Mouse (Mus musculus) MEL (cell line): ENCODE measurements around the gene Cenpf.

Experiments
- CHD2 ChIP-seq: IDR thresholded peaks from 2 replicates; pipeline ENCODE4 v1.6.1; 2011; ENCODE audit warnings: low read length, improper control_type of control experiment
- CTCF ChIP-seq, 3 experiments: IDR thresholded peaks in 2 of 3; conservative IDR thresholded peaks in 1 of 3; 2 replicates each; pipeline ENCODE4 v1.5.1; 2011 to 2012; ENCODE audit warnings: low read length in 3 of 3, low read depth in 2 of 3, mild to moderate bottlenecking in 2 of 3, improper control_type of control experiment in 1 of 3, inconsistent platforms in 1 of 3, mixed read lengths in 1 of 3, moderate library complexity in 1 of 3; ENCODE audit not compliant: control insufficient read depth in 1 of 3, insufficient read depth in 1 of 3, poor library complexity in 1 of 3, severe bottlenecking in 1 of 3
- EP300 ChIP-seq, 2 experiments: IDR thresholded peaks; 2 replicates each; pipeline ENCODE4 v1.6.1; 2011; ENCODE audit warnings: improper control_type of control experiment in 2 of 2, low read length in 2 of 2, low read depth in 1 of 2, mild to moderate bottlenecking in 1 of 2
- ETS1 ChIP-seq: IDR thresholded peaks from 2 replicates; pipeline ENCODE4 v1.6.1; 2012; ENCODE audit warnings: low read depth, mild to moderate bottlenecking, inconsistent platforms, low read length, improper control_type of control experiment, moderate library complexity
- JUND ChIP-seq: IDR thresholded peaks from 2 replicates; pipeline ENCODE4 v1.6.1; 2011; ENCODE audit warnings: low read depth, mild to moderate bottlenecking, improper control_type of control experiment, low read length
- KAT2A ChIP-seq: conservative IDR thresholded peaks from 2 replicates; pipeline ENCODE4 v1.6.1; 2012; ENCODE audit warnings: low read depth, low read length, improper control_type of control experiment, inconsistent platforms
- MAFK ChIP-seq: IDR thresholded peaks from 2 replicates; pipeline ENCODE4 v1.6.1; 2011; ENCODE audit warnings: low read depth, mild to moderate bottlenecking, low read length, improper control_type of control experiment, borderline replicate concordance
- MAX ChIP-seq: IDR thresholded peaks from 2 replicates; pipeline ENCODE4 v1.6.1; 2011; ENCODE audit warnings: low read length, improper control_type of control experiment
- NRF1 ChIP-seq: IDR thresholded peaks from 2 replicates; pipeline ENCODE4 v1.6.1; 2014; ENCODE audit warnings: low read depth, mild to moderate bottlenecking, inconsistent platforms, low read length, improper control_type of control experiment, moderate library complexity; ENCODE audit not compliant: poor library complexity, insufficient read depth, severe bottlenecking
- POLR2A ChIP-seq, 2 experiments: IDR thresholded peaks; 2 replicates each; pipeline ENCODE4 v1.6.1; 2011 to 2012; ENCODE audit warnings: low read length in 2 of 2, mild to moderate bottlenecking in 2 of 2, control low read depth in 1 of 2, improper control_type of control experiment in 1 of 2, low read depth in 1 of 2, moderate library complexity in 1 of 2; ENCODE audit not compliant: control insufficient read depth in 1 of 2, insufficient read depth in 1 of 2, poor library complexity in 1 of 2
- RCOR1 ChIP-seq: IDR thresholded peaks from 2 replicates; pipeline ENCODE4 v1.6.1; 2012; ENCODE audit warnings: low read depth, mild to moderate bottlenecking, inconsistent platforms, low read length, improper control_type of control experiment
- TBP ChIP-seq: IDR thresholded peaks from 2 replicates; pipeline ENCODE4 v1.8.0; 2011; ENCODE audit warnings: low read depth, low read length, improper control_type of control experiment
- ZKSCAN1 ChIP-seq: IDR thresholded peaks from 2 replicates; pipeline ENCODE4 v1.6.1; 2012; ENCODE audit warnings: low read depth, mild to moderate bottlenecking, inconsistent platforms, low read length, improper control_type of control experiment, moderate library complexity

DNA sequence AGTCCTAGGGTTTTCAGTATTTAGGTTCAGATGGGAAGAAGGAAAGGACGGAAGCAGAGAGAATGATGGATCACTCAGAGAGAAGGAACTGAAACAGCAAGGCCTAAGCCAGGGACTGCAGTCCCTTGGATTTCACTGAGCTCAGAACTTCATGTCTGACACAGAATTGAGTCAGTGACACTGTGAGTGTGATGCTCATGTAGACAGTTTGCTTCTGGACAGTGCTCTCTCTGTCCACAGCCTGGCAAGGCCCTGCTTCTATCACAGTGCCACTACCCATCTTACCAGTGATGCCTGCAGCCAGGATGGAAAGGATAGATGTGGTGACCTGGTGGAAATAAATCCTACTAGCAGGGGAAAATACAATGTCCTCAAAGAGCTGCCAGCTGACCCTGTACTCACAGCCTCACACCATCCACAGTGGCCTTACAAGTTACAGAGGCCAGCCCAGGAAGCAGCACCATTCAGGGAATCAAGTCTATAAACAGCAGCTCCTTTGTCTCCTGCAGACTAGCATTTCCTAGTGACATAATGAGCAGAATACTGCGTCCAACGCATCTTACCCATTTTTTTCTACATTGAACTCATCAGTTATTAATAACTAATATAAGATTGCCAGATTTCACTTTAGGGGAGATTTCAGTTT, 43.1 kb downstream of the Cenpf start:
- TF ChIP-seq ETS1, result no peak
- no peak for TF ChIP-seq CTCF (IDR thresholded peaks at IDR 0.05 in 2 of 3, conservative IDR thresholded peaks at IDR 0.05 in 1 of 3; ENCODE audit: control insufficient read depth in 1 of 3, insufficient read depth in 1 of 3, low read depth in 2 of 3, low read length in 3 of 3, poor library complexity in 1 of 3, severe bottlenecking in 1 of 3)
- TF ChIP-seq MAX, result no peak
- TF ChIP-seq POLR2A (IDR thresholded peaks at IDR 0.05; ENCODE audit: control insufficient read depth in 1 of 2, insufficient read depth in 1 of 2, low read depth in 1 of 2, low read length in 2 of 2, poor library complexity in 1 of 2), result no peak
- TF ChIP-seq CHD2, result no peak
- no peak for TF ChIP-seq TBP
- no peak for TF ChIP-seq NRF1
- no peak for TF ChIP-seq RCOR1
- TF ChIP-seq ZKSCAN1, result no peak
- TF ChIP-seq EP300 (IDR thresholded peaks at IDR 0.05; ENCODE audit: low read depth in 1 of 2, low read length in 2 of 2), result no peak
- no peak for TF ChIP-seq JUND
- TF ChIP-seq KAT2A, result no peak
- TF ChIP-seq MAFK, result no peak
